Mouse (Mus musculus) brain, embryonic 14.5 days (tissue): Measurements from ENCODE around the gene Lmntd1.

Experiments
- CTCF ChIP-seq: fragments of 200-500 bp; IDR thresholded peaks from 2 replicates; pipeline ENCODE4 v1.5.1; 2012; ENCODE audit warnings: inconsistent platforms, mild to moderate bottlenecking, moderate library complexity, borderline replicate concordance; ENCODE audit not compliant: insufficient read depth, insufficient read length; ENCODE audit errors: extremely low read depth
- POLR2A ChIP-seq: fragments of 200-500 bp; IDR thresholded peaks from 2 replicates; pipeline ENCODE4 v1.6.1; 2012; ENCODE audit warnings: mild to moderate bottlenecking, inconsistent platforms, borderline replicate concordance; ENCODE audit not compliant: poor library complexity, insufficient read depth, insufficient read length, severe bottlenecking; ENCODE audit errors: extremely low read depth

- no peak for TF ChIP-seq CTCF
- no peak for TF ChIP-seq POLR2A
Measured at GRCm38 (mm10) chr6:145495731-145496130, 118.4 kb downstream of the Lmntd1 start.
